Mouse (Mus musculus) megakaryocyte progenitor cell, adult 5-6 weeks (primary cell): ENCODE data around the gene Tmem169. TPM values are rescaled to one million over a fixed set of nuclear protein-coding genes. Genes with fewer than 3 reads are reported as not detected.

ENCODE experiments used
- ATAC-seq: replicated peaks from 2 replicates; pipeline ENCODE4 v1.8.0; 2016; ENCODE audit warnings: mild to moderate bottlenecking, moderate TSS enrichment, inconsistent platforms; ENCODE audit not compliant: poor library complexity
- total RNA-seq, 2 experiments: library from RNA; stranded (forward) in 1 of 2; stranded (reverse) in 1 of 2; fragments of 157-497, 149-512 nt in 1 of 2; fragments of 200-1000 nt in 1 of 2; gene quantifications; 2 replicates each; pipeline versions ENCODE4 v1.2.3 to v1.2.4; 2015 to 2017

Gene Tmem169
- total RNA-seq, 2 experiments from 2014 or later: not detected

DNA sequence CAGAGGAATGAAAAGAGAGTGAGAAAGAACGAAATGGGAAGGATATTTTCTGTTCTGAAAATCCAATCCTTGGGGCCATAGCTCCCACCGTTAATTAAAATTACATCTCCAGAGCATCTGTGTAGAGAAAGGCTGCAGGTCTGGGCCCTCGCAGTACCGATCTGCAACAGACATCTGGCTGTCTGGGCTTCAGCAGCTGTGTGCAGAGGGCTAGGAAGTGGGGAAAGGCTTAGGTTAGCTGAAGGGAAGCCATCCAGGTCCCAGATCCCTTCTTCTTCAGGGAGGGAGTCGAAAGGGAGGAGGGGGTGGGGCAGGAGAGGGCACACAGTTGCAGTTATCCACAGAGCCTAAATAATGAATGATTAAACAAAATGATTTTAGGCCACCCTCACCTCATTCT, 370 bp downstream of the Tmem169 start:
- ATAC-seq: no peak

- ATAC-seq: no peak
These were observed 2.7 kb downstream of the Tmem169 start for GRCm38 (mm10) chr1:72286904-72287303.

DNA sequence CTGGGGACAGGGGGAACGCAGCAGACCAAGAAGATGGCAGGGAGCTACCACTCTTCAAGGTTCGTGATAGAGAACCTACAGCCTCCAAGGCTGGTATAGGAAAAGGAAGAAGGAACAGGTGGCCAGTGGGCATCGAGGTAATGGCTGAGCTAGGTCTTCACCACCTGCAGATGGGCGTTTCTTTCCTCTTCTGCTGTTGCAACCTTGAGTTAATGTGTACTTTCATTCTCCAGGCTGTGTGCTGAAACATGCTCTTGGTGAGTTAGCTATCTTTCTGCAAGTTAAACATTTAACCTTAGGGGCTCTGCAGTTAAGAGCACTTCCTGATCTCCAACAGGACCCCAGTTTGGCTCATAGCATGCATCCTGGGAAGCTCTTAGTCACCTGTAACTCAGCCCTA, 3.7 kb downstream of the Tmem169 start:
- ATAC-seq: no peak

GRCm38 (mm10) chr1:72288527-72289150, 4.5 kb downstream of the Tmem169 start:
- no peak for ATAC-seq

- no peak for ATAC-seq
These were observed 6.7 kb downstream of the Tmem169 start for GRCm38 (mm10) chr1:72290896-72291295.

DNA sequence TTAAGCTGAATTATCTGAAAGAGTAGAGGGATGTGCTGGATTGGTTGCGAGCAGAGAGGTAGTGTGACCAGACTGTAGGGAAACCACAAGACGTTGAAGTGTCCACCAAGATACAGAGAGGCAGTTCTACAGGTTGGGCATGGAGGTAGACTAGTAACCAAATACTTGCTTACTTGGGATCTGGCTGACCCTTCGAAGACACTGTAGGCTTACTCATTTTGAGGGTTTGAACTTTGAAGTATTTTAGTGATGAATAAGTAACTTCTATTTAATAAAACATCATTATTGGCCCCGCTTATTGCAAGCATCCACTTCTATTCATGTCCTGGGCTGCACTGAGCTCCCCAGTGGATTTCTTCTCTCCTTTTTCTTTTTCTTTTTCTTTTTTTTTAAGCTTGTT, 7.3 kb downstream of the Tmem169 start:
- ATAC-seq: no peak

DNA sequence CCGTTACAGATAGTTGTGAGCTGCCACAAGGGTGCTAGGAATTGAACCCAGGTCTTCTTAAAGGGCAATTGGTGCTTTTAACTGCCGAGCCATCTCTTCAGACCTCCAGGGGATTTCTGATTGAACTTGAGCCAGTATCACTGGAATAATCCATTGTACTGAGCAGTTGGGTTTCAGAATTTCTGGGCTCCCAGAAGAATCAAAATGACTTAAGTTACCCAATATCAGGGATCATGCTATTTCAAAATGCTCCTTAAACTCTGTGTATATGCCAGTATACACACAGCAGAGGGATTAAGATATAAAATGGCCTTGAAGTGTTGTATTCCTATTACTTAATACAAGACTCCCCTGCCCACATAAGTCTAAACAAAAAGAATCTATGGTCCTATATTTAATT, 7.8 kb downstream of the Tmem169 start:
- no peak for ATAC-seq

GRCm38 (mm10) chr1:72293869-72294663, 9.9 kb downstream of the Tmem169 start:
- ATAC-seq: no peak

DNA sequence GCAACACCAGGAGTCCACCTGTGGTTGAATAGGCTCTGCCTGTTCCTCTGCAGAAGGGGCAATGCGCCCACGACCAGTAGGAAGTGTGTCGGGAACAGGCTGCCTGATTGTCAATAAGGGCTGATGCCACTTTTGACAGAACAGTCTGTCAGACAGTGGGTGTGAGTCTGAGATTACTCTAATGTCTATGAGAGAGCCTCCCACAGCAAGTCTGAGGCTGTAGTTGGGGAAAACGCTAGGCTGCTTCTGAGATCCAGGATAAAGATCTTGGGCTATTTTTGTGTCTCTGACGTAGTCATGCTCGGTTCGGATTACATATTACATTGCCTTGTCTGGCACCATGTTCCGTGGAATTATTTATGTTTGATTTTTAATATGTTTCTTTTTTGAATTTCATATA, 11.6 kb downstream of the Tmem169 start:
- ATAC-seq: no peak

GRCm38 (mm10) chr1:72301845-72302244, 17.7 kb downstream of the Tmem169 start:
- peak; percentile 50; the same call in 1 of the 2 replicates for ATAC-seq

GRCm38 (mm10) chr1:72306241-72306640, 22.1 kb downstream of the Tmem169 start:
- ATAC-seq: no peak

GRCm38 (mm10) chr1:72306679-72307181, 22.6 kb downstream of the Tmem169 start:
- peak; percentile 73 for ATAC-seq

GRCm38 (mm10) chr1:72307317-72307798, 23.2 kb downstream of the Tmem169 start, which contains the start of gene Xrcc5:
Gene Xrcc5, plus strand, starts transcription at chr1:72307421.
- peak; percentile 89 for ATAC-seq

DNA sequence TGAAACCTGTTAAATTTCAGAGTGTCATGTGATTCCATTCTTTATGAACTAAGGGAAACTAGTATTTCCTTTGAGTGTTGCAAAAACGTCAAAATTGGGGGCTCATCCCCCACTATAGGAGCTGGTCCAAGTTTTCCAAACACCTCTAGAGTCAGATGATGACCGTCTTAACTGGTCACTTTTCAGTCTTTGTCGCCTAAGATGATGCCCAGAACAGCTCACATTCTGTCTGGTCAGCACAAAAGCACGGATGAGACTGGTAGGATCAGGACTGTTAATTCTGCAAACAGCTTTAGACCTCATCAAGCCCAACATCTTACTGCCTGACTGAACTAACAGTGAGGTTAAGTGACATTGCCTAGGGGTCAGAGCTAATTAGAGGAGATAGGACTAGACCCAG, 24.8 kb downstream of the Tmem169 start:
- ATAC-seq: no peak

- no peak for ATAC-seq
These were observed 25.7 kb downstream of the Tmem169 start for GRCm38 (mm10) chr1:72309744-72310424.

DNA sequence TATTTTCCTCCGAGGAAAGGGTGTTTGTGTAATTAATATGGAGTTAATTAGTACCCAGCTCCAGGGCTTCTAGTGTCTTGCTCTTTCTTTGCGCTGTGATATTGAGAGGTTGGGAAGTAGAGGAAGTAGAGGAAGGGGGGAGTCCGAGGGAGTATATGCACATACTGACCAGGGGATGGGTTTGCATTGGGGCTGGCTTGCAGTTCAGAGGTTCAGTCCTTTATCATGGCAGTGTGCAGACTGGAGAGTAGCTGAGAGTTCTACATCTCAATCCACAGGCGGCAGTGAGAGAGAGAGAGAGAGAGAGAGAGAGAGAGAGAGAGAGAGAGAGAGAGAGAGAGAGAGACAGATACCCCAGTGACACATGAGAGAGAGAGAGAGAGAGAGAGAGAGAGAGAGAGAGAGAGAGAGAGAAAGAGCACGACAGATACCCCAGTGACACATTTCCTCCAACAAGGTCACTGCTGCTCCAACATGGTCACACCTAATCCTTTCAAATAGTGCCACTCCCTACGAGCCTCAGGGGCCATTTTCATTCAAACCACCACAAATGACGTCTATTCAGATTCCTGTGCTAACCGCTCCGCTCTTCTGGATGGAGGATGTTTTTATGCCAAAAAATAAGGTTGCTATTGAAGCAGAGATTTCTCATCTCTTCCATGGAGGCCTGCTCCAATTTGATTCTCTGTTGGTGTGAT, 28.7 kb downstream of the Tmem169 start:
- ATAC-seq: no peak

DNA sequence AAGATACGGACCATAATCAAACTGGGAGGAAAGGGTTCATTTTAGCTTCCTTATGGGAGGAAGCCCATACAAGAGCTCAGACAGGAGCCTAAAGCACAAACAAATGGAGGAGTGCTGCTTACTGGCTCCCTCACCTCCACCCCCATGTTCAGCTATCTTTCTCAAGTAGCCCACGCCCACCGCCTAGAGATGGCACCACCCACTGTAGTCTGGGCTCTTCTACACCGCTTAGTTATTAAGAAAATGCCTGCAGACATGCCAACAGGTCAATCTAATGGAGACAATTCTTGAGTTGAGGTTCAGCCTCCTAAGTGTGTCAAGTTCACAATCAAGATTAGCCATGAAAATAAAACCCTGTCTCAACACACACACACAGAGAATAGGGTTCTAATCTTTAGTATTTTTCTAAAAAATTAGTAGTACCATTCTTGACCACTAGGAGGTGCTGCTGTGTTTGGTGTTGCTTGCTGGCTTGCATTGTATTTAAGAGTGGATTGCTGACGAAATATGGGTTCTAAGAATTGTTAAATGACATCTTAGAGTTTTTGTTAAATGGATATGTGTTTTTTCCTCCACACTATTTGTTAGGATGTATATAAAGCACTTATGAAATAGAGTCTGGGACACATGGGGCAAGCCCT, 29.4 kb downstream of the Tmem169 start:
- ATAC-seq: peak; percentile 88

DNA sequence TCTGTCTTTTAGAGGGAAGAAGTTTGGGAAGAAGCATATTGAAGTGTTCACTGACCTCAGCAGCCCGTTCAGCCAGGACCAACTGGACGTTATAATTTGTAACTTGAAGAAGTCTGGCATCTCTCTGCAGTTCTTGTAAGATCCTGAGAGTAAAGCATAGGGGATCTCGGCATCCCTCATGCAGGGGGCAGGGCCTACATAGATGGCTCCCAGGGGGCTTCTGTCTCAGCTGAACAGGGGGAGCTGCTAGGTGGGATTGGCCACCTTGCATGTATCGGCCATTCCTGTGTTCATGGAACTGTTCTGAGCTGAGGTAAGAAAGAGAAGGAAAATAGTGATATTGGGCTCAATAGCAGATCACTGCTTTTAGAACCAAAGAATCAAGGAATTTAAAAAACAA, 31.3 kb downstream of the Tmem169 start:
- ATAC-seq: no peak

- ATAC-seq: no peak
These were observed 32.2 kb downstream of the Tmem169 start for GRCm38 (mm10) chr1:72316409-72316808.

GRCm38 (mm10) chr1:72316901-72317300, 32.7 kb downstream of the Tmem169 start:
- ATAC-seq: no peak
